Mouse (Mus musculus): ENCODE data around the gene Hoxc6.

Gene Hoxc6

DNA sequence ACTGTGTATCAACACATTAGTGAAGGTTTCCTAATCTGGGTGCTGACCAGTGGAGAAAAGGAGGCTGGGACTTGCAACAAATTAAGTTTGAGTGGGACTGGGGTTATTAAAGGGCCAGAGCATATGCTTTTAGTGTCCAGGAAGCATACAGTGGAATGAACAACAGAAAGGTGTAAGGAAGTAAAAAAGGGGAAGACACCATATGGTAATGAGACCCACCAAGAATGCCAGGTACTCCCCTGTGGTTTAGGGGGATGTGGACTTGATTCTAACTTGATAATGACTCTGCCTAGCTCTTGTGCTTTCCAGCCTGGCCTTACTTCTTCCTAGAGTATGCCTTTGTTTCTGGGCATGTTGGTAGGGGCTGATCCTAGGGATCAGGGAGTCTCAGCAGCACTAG is 55.2 kb downstream of the Hoxc6 start:
- DNase-seq: no peak

DNA sequence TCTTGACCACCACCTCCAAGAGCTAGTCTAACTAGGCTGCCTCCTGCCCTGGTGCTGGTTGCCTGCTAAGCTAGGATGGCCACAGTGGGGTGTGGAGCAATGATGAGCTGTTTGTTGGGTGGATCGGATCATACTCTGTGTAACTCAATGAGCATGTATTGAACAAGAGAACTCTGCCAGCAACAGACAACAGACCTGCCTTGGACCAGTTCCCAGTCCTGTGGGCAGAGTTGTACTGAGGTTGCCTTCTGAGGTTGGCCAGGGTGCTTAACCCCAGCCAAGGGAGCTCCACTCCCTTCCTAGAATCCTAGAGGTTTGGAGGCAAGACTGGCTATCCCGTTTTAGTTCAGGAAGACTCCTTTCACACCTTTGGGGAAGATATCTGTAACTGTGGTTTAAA is 58.3 kb downstream of the Hoxc6 start:
- no peak for DNase-seq

DNA sequence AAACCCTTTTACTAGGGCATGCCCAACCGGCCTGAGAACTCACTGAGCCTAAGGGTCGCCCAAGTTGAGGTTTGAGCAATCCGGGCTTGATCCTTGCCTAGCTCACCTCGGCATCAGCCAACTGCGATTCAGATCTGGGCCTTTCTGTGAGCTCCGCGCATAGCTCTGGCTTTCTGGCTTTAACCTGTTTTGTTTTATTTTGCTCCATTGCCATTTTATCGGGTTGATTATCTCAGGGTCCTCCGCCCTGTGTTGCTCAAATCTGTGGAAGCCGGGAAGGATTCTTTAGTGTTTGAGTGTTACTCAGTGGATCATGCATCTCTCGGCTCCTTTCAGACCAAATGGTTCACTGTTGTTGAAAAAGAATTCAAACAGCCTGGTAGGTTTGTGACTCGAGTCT is 60.7 kb downstream of the Hoxc6 start:
- DNase-seq: peak; percentile 37

DNA sequence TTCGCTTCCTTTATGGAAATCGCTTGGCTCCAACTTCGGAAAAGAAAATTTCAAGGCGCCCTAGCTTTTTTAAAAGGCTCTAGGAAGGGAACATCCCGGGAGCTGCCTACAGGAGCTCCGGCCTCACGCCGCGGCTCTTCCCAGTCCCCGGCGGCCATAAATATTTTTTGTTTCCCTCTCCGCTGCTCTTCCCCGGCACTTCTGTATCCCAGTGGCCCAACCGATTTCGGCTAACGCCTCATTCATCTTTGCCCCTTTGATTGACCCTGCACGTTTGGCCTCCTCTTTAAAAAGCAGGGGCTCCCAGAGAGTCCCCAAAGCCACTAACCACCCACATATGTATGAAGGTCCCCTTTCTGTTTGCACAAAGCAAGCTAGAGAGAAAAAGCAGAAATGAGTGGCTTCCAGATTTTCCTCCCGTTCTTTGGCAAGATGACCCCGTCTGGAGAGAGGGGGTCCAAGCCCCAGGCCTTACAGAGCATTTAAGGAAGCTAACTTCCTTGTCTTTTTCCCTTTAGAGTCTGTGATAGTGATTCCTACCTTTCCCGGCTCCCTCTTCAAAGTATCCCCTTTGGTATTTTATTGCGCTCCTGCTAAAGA is 61.4 kb downstream of the Hoxc6 start:
- DNase-seq: peak; percentile 26

DNA sequence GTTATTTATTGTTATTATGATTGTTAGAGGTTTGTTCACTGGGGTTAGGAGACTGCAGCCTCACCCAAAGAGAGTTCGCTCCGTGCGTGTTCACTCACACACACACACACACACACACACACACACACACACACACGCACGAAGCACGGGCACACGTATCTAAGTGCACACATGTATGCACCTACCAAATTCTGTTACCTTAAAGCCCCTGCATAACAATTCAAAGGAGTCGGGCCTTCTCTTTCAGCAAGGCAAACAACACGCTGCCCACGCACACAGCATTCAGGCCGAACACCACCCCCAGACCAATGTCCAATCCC is 61.9 kb downstream of the Hoxc6 start:
- DNase-seq: no peak

DNA sequence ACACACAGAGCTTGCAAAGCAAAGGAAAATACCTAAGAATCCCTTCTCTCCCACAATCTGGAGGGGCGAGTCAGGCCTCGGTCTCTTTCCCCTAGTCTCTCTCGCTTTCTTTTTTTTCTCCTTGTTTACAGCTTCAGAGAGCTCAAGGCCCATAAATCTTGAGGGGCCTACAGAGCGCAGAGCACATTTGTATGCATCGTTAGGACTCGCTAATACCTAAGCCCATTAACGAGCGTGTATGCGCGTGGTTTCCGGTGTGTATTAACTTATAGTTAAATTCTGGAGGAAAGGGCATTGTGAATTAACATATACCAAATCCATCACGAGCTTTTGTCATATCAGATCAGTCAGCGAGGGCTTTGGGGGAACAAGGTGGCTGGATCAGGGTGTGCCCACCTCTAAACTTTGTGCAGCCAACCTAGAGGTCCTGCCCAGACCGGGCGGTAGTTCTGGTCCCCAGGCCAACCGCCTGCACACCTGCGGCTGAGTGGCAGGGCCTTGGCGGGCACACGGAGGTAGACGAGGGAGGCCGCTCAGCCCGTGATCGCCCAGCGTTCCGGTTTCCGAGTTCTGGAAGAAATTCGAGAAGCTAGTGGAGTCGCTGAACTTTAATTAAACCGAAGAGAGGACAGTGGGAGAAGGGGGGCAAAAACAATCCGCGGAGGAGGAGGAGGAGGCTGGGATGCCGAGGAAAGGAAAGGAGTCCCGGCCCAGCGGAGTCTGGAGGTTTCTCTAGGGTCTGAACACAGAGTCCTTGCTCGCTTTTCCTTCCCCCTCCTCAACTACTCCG is 62.5 kb downstream of the Hoxc6 start:
- DNase-seq: peak; percentile 34

DNA sequence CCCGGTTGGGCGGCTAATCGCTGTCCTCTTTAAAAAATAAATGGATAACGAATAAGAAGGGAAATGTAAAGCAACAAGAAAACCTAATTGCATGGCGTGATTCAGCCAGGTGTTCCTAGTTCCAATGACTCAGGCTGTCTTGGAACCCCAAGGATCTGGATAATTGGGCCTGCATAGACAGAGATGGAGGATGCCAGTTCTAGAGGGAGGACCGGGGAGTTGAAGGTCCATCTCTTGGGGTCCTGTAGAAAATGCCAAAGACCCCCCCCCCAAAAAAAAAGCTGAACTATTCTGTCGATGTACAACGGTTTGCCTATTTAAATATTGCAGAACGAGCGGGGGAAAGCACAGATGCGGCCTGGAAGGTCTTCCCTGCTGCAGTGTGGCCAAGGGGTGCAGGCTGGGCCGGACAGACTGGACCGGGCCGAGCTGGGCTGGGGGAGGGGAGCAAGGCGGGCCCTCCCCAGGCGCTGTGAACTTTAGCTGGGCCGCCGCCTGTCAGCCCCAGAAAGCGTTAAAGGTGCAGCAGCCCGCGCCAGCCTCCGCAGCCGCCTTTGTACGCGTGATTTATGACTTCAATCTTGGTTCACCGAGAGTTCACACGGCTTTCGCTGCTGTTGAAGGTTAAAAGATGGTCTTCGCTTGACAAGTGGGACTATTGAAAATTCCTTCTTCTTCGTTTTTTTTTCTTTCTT is 63.2 kb downstream of the Hoxc6 start:
- peak; percentile 24 for DNase-seq

Measured in retina, postnatal 1 day (tissue).